Mouse (Mus musculus): ENCODE results near the gene Slc19a3.

Gene Slc19a3

DNA sequence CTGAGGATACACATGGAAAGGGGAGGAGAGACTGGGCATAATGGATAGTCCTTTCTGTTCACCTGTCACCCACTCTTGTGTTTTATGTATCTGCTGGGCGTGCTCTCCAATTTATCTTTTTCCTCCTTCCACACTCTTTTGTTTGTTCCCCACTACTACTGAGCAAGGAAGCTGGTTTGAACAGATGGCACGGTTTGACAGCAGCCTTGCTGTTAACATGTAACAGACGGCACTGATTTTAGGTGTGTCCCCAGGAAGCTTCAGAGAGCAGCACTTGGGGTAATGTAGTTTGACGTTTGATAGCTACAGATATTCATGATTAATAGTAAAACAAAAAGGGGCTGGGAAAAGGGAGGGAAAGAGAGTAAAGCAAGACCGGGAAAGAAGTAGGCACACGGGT lies 30.8 kb downstream of the Slc19a3 start:
- in situ Hi-C loops (cut with MboI, MseI): loop anchor here (25.0 kb wide), 1 partner anchor 670 kb away; no protein-coding TSS in a partner anchor

GRCm38 (mm10) chr1:83006218-83007179 lies 31.7 kb downstream of the Slc19a3 start:
- in situ Hi-C loops (cut with MboI, MseI): loop anchor here (25.0 kb wide), 1 partner anchor 669 kb away; no protein-coding TSS in a partner anchor

GRCm38 (mm10) chr1:83000306-83000705 lies 37.9 kb downstream of the Slc19a3 start, which contains the start of gene Gm47959:
TSS of gene Gm47959 (plus strand) at chr1:83000548.
- in situ Hi-C loops (cut with MboI, MseI): loop anchor here (5.0 to 25.0 kb wide), 2 partner anchors 98 to 663 kb away; no protein-coding TSS in a partner anchor

GRCm38 (mm10) chr1:82993947-82994346 lies 44.3 kb downstream of the Slc19a3 start:
- in situ Hi-C loops (cut with MboI, MseI): no loop called here

- in situ Hi-C loops (cut with MboI, MseI): no loop called here
These were observed 46.2 kb downstream of the Slc19a3 start for GRCm38 (mm10) chr1:82992093-82992492.

DNA sequence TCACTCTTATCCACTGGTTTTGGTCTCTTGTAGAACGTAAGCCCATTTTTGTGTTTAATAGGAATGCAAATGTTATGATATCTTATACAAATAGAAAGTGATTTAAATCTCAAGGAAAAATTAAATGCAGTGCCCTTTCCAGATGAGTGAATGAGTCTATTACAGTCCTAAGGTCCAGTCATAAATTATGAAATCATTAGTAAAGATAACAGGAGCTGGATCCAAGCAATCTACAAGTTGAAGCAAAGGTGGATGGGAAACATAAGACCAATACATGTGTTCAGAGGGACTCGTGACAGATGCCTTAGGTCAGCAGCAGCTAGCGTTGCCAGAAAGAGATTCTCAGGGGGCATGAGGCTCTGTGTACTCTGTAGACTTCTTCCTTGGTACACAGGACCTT lies 46.7 kb downstream of the Slc19a3 start:
- in situ Hi-C loops (cut with MboI, MseI): no loop called here

GRCm38 (mm10) chr1:82991062-82991461 lies 47.2 kb downstream of the Slc19a3 start:
- in situ Hi-C loops (cut with MboI, MseI): no loop called here

- in situ Hi-C loops (cut with MboI, MseI): loop anchor here (5.0 kb wide), 1 partner anchor 200 kb away; no protein-coding TSS in a partner anchor
These were observed 50.6 kb downstream of the Slc19a3 start for GRCm38 (mm10) chr1:82987530-82988198.

GRCm38 (mm10) chr1:82986738-82987137 lies 51.5 kb downstream of the Slc19a3 start:
- in situ Hi-C loops (cut with MboI, MseI): loop anchor here (5.0 kb wide), 1 partner anchor 199 kb away; no protein-coding TSS in a partner anchor

GRCm38 (mm10) chr1:82977840-82978239 lies 60.4 kb downstream of the Slc19a3 start:
- in situ Hi-C loops (cut with MboI, MseI): no loop called here

GRCm38 (mm10) chr1:82975750-82976149 lies 62.5 kb downstream of the Slc19a3 start:
- in situ Hi-C loops (cut with MboI, MseI): no loop called here

DNA sequence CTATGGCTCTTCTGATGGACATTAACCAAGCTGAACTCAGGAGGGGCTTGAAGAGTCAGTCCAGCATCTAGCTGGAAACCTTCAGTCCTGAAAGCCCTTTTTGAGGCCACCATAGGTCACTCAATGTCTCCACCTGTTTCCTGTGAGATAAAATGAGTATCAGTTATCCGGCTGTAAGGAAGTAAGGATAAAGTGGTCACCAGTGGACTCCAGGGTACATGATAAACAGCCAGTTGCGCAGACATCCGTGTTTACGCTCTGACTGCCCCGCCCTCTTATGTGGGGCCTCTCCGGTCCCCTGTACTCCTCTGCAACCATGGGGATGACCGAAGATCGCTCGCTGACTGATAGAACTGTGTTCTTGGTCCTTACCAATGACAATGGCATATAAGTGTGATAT lies 63.9 kb downstream of the Slc19a3 start:
- in situ Hi-C loops (cut with MboI, MseI): no loop called here

GRCm38 (mm10) chr1:82973901-82974300 lies 64.3 kb downstream of the Slc19a3 start:
- in situ Hi-C loops (cut with MboI, MseI): no loop called here

DNA sequence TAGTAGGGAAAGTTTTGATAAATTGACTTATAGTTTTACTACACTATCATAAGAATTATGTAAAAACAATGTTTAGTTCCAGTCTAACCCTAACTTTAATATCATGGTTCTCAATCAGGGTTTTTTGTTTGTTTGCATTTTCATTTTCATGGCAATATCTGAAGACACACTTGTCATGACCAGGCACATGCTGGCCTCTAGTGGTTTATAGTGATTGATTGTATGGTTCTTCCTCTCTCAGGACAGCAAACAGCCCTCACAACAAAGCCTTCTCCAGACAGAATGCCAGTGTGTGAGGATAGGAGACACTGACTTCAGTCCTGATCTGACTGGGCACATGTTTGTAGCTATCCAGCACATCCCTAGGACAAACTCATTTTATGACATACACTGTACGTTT lies 65.0 kb downstream of the Slc19a3 start:
- in situ Hi-C loops (cut with MboI, MseI): no loop called here

DNA sequence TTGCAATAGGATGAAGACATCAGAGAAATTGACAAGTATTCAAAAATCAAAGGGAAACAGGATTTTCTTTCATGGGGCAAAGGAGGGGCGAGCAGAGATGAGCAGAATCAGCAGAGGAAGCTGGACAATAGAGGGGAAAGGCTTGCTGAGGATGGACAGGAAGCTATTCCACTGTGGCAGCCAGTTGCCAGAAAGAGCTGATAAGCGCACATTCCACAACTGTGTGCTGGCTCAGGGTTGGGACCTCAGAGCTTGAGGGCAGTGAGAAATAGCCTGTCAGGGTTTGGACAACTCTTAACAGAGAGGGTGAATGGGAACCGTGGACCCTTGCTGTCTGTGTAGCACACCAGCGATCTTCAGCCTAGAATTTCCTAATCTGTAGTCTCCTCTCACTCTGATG lies 66.2 kb downstream of the Slc19a3 start:
- in situ Hi-C loops (cut with MboI, MseI): no loop called here

DNA sequence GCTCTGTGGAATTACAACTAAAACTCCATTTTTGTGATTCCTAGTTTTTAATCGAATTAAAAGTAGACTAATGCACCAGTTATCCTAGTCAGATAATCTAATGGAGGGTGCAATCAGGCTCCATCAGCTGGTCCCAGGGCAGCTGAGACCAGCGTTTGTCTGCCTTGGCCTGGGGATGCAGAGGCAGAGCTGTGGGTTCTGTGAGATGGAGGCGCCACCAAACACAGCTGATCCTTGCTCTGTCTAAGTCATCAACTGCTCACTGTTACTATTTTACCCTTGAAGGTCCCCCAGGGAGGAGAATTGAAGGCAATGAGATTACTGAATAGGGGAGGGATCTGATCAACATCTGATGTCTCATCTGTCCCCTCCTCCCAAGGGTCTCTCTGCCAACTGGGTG lies 71.8 kb downstream of the Slc19a3 start:
- in situ Hi-C loops (cut with MboI, MseI): no loop called here
